Mouse (Mus musculus) thymus, postnatal 14 days (tissue): ENCODE results near the gene Mxra7.
"Not testable (repeated sequence)": the region's sequence is repeated elsewhere in the genome, so short reads cannot be mapped to it uniquely, and the experiment has no call there.

Experiments used
- DNase-seq: peaks from one replicate; pipeline ENCODE4 v3.0.0; 2021

The Mxra7 gene

GRCm38 (mm10) chr11:116827534-116828165 lies at the start of gene Mxra7:
TSS of gene Mxra7 (minus strand) at chr11:116828046.
- peak; percentile 58 for DNase-seq

DNA sequence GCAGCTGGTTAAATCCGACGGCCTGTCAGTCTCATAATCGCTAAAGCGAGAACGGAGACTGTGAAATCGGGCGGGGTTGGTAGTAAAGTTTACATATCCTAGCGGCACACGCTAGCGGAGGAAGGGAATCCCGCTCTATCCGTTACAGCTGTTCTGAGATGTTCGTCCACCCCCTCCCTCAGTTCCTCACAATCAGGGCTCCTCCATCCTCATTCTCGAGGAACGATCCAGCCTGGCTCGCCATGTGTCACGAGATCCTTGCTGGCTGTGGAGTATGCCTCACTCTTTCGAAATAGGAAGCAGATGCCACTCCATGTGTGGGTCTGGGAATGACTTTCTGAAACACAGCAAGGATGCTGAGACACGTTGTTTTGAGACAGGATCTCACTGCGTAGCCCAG lies 46.1 kb upstream of the Mxra7 start:
- DNase-seq = no peak

DNA sequence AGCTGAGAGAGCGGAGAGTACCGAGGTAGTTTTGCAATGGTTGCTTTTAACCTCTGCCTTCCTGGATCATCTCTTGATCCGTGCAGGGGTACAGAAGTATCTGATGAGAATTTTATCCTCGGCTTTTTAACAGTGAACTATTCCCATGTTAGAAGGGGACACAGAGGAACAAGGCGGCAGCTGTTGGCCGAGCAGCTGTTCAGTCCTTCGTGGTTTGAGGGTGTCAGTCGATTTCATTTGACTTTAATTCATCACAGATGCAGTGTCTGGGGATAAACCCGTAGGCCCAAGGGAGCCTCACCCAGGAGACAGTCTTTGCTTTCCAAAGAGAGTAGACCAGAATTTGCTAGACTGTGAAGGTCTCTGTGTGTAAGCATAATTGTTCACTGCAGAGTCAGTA lies 43.7 kb upstream of the Mxra7 start:
- DNase-seq = no peak

GRCm38 (mm10) chr11:116869641-116870040 lies 41.8 kb upstream of the Mxra7 start:
- no peak for DNase-seq

DNA sequence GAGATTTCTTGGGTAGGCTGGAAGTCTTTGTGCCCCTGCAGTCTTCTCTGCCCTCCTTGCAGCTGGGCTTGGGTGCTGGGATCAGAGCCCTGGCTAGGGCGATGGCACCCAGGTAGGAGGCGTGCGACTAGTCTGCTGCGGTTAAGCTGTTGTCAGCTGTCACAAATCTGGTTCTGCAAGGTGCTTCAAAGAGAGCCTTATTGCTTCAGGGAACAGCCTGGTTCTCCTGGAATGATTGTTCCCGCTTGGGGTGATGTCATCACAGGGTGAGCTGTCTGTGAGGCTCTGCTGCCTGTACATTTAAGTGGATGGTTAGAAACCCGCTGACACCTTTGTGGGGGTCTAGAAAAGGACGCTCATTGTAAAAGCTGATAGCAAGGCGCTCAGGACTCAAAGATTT lies 41.4 kb upstream of the Mxra7 start:
- no peak for DNase-seq

DNA sequence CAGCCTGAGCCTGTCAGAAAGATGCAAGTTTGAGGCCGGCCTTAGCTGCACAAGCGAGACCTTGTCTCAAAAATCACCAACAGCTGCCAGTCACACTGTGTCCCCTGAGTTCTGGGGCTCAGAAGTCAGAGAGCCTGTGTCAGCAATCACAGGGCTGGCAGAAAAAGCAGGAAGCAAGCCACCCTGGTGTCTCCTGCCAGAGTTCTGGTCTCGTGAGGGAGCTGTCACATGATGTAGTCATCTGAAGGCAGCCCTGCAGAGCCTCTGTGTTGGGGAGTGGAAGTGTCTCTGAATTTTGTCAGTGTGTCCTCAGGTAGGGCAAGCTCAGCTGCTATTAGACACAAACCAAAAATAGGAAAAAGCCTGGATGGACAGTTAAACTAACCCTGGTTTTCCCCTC lies 40.3 kb upstream of the Mxra7 start:
- DNase-seq = no peak

GRCm38 (mm10) chr11:116865945-116866585 lies 38.2 kb upstream of the Mxra7 start:
- DNase-seq = no peak

DNA sequence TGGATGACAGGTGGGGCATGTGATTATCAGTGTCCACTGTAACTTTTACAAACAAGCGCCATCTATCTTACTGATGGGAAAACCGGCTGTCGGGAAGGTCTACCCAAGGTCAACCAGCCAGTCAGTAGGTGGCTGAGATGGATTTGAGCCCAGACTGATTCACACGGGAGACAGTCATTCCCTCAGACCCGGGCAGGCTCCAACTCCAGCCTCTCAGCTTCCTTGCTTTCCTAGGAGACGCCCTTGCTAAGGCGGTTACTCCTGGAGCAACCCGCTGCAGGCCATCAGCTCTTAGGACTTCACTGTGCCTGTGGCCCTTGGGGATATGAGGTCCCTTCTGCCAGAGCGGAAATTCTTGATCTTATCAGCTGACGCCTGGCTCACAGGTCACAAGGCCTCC lies 36.6 kb upstream of the Mxra7 start:
- no peak for DNase-seq

DNA sequence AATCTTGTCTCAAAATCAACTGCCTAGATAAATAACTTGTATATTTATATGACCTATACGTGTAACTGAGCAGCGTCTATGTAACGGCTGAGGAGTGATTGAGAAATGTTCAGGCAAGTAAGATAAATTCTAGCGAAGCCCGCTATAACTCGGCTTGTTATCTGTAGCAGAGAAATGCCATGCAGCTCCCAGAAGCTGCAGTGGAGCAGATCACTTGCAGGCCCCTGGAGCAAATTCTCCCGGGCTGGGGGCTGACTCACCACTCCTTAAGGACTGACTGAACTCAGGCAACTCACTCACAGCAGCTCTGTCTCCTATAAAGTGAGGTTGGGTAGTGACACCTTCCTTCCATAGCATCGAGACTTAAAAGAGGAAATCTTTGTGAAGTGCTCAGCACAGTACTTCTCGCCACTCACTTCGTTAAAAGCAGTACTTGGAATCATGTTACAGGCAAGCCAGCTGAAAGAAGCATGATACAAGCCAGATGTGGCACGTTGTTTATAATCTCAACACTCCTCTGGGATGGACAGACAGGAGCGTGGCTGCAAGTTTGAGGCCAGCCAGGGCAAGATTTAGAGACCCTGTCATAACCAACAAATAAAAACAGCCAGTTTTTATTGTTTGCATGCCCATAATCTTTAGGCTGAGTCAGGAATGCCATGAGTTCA lies 29.5 kb upstream of the Mxra7 start:
- no peak for DNase-seq

DNA sequence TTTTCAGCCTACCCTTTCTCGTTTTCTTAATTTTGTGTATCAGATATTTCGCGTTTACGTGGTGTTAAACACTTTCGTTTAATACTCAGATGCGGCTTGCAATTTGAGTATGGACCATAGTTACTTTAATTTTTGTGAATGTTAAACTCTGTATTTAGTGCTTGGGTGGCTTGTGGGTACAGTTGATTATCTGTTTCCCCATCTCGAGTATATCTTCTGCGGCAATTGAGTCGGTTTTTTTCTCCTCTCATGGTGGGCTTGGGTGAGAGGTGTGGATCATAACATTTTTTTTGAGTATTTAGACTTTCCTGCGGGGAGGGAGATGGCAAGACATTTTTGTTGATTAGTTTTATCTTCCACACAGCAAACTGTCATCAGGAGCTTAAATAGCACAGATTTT lies 26.4 kb upstream of the Mxra7 start:
- no peak for DNase-seq

- peak; percentile 98 for DNase-seq
Observed at GRCm38 (mm10) chr11:116853512-116853928, 25.7 kb upstream of the Mxra7 start.

- DNase-seq = peak; percentile 98
Observed at GRCm38 (mm10) chr11:116852891-116853511, 25.2 kb upstream of the Mxra7 start, which contains the start of gene Srsf2. TSS of gene Srsf2 (minus strand) at chr11:116853094.

DNA sequence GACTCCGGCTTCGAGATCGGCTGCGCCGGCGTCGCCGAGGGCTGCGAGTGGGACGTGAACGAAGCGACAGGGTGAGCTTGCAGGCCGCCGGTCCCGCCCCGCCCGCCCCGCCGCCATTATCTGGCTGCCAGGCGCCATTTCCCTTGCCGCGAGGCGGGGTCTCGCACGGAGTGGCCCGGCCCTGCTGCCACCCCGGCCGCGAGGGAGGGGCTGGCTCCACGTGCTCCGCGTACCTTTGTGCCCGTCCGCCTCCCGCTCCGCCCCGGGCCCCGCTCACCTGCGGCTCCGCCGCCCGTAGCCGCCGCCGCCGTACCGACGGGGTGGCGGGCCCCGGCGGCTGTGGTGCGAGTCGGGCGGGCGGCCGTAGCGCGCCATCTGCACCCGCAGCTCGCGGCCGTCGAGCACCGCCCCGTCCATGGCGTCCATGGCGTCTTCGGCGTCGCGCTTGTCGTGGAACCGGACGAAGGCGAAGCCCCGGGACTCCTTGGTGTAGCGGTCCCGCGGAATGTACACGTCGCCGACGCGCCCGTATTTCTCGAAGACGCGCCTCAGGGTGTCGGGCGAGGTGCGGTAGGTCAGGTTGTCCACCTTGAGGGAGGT lies 24.5 kb upstream of the Mxra7 start, which contains the start of gene Mfsd11:
Gene Mfsd11, plus strand, starts transcription at position 150 of the 600 bp plus-strand sequence.
- DNase-seq = peak; percentile 88

- no peak for DNase-seq
Observed at GRCm38 (mm10) chr11:116851576-116852290, 23.9 kb upstream of the Mxra7 start.

GRCm38 (mm10) chr11:116850833-116851477 lies 23.1 kb upstream of the Mxra7 start:
- DNase-seq = no peak

DNA sequence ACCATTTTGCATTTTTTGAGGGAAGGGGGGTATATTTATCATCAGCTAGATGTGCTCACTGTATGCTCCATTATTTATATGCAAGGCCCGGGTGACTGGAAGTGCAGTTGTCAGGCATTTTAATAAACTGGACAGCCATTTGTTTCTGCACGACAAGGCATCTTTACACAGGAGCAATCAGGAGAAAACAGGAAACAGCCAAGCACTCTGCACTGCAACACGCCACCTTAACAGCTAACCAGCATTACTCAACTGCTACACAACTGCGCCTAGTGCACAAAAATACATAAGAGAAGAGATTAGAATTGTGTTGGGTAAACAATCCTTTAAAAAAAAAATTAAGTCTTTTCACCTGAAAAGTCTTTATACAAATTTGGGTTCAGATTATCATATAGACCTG lies 22.2 kb upstream of the Mxra7 start:
- DNase-seq = peak; percentile 25

DNA sequence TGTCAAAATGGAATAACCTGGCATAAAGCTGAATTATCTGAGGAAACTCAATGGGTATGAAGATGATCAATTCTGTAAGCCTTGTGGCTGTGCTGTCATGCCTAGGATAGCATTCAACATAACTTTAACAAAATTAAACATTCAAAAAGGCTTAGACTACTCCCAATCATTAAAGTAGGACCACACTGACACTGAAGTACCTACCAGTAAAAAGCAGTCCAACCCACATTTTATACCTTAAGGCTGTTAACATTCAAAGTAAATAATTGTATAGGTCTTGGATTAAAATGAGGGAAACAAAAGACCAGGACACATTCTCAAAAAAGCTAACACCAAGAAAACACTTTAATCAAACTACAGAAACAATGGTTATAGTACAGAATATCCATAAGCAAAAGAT lies 21.7 kb upstream of the Mxra7 start:
- DNase-seq = no peak

DNA sequence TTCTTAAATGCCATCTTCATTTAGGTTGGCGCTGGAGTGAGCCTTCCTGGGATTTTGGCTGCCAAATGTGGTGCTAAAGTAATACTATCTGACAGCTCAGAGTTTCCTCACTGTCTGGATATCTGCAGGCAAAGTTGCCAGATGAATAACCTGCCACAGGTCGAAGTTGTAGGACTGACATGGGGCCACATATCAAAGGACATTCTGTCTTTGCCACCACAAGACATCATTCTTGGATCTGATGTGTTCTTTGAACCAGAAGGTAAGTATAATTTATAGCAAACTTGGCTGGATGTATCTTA lies 21.0 kb upstream of the Mxra7 start:
- DNase-seq = not testable (repeated sequence)

GRCm38 (mm10) chr11:116848086-116848876 lies 20.4 kb upstream of the Mxra7 start:
- no peak for DNase-seq

DNA sequence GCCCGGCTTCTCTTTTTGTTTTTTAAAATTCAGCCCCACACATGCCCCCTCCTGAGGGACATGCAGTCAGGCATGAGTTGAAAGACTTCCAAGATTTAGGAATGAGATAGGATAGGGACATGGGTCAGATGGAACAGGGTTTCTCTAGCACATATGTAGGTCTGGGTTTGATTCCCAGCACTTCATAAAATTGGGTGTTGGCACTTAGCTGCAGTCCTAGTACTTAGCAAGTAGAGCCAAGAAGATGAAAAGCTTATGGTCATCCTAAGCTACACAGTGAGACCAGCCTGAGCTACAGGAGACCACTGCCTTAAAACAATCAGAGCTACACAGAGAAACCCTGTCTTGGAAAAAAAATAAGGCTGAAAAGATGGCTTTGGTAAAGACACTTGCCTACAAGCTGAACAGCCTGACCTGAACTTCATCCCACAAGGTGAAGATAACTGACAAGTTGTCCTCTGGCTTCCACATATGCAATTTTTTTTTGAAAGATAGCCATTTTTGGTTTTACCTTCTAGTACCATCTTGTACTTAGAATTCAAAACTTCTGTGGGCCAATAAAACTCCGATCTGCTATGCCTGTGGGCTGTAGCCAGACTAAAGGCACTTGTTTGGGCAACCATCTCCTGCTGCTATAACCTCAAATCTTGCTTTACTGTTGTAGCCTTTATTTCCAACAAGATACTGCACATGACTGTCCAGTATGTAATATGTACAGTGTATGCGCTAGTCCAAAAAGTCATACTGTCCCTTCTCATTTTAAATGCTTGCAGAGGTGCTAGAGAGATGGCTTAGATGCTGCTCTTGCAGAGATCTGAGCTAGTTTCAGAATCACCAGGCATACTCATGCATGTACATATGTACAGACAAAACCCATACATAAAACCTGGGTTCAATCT lies 19.6 kb upstream of the Mxra7 start:
- DNase-seq = no peak
